Mouse (Mus musculus): Measurements from ENCODE around the gene Ccdc34.

The Ccdc34 gene

GRCm38 (mm10) chr2:110179669-110180315 is 162.2 kb downstream of the Ccdc34 start:
- no peak for DNase-seq (ENCODE audit: low read depth, low spot score)

- DNase-seq (ENCODE audit: low read depth, low spot score) = no peak
Measured at GRCm38 (mm10) chr2:110180316-110180670, 162.7 kb downstream of the Ccdc34 start.

GRCm38 (mm10) chr2:110181666-110182065 is 164.0 kb downstream of the Ccdc34 start:
- no peak for DNase-seq (ENCODE audit: low read depth, low spot score)

- DNase-seq (ENCODE audit: low read depth, low spot score) = no peak
Measured at GRCm38 (mm10) chr2:110182248-110182647, 164.6 kb downstream of the Ccdc34 start.

- no peak for DNase-seq (ENCODE audit: low read depth, low spot score)
Measured at GRCm38 (mm10) chr2:110182795-110183486, 165.3 kb downstream of the Ccdc34 start.

GRCm38 (mm10) chr2:110184071-110184470 is 166.5 kb downstream of the Ccdc34 start:
- no peak for DNase-seq (ENCODE audit: low read depth, low spot score)

GRCm38 (mm10) chr2:110186427-110186980 is 168.9 kb downstream of the Ccdc34 start:
- no peak for DNase-seq (ENCODE audit: low read depth, low spot score)

GRCm38 (mm10) chr2:110188696-110189397 is 171.2 kb downstream of the Ccdc34 start:
- DNase-seq (ENCODE audit: low read depth, low spot score) = no peak

GRCm38 (mm10) chr2:110190416-110190815 is 172.8 kb downstream of the Ccdc34 start:
- no peak for DNase-seq (ENCODE audit: low read depth, low spot score)

GRCm38 (mm10) chr2:110191186-110191690 is 173.6 kb downstream of the Ccdc34 start:
- DNase-seq (ENCODE audit: low read depth, low spot score) = no peak

- no peak for DNase-seq (ENCODE audit: low read depth, low spot score)
Measured at GRCm38 (mm10) chr2:110191965-110192701, 174.5 kb downstream of the Ccdc34 start.

- no peak for DNase-seq (ENCODE audit: low read depth, low spot score)
Measured at GRCm38 (mm10) chr2:110192702-110193312, 175.2 kb downstream of the Ccdc34 start.

GRCm38 (mm10) chr2:110196551-110196950 is 178.9 kb downstream of the Ccdc34 start:
- no peak for DNase-seq (ENCODE audit: low read depth, low spot score)

GRCm38 (mm10) chr2:110199648-110200047 is 182.0 kb downstream of the Ccdc34 start:
- DNase-seq (ENCODE audit: low read depth, low spot score) = no peak

GRCm38 (mm10) chr2:110201770-110202169 is 184.2 kb downstream of the Ccdc34 start:
- no peak for DNase-seq (ENCODE audit: low read depth, low spot score)

GRCm38 (mm10) chr2:110202716-110203497 is 185.3 kb downstream of the Ccdc34 start:
- no peak for DNase-seq (ENCODE audit: low read depth, low spot score)

- DNase-seq (ENCODE audit: low read depth, low spot score) = no peak
Measured at GRCm38 (mm10) chr2:110204169-110204568, 186.6 kb downstream of the Ccdc34 start.

- peak; percentile 58 for DNase-seq (ENCODE audit: low read depth, low spot score)
Measured at GRCm38 (mm10) chr2:110204705-110205318, 187.2 kb downstream of the Ccdc34 start.
